ENCODE assay signal across 8 mouse cellular contexts in genomic region chr19:6987061-6987903, GRCm38 (mm10). TPM values are rescaled to one million over a fixed set of nuclear protein-coding genes. Genes with fewer than 3 reads are reported as not detected.
DNase-seq lines count a peak whose midpoint lies in the region; ATAC-seq lines count a peak whose summit lies in the region.

TSS of gene Vegfb (minus strand) at chr19:6987651.

- ATAC-seq in common myeloid progenitor, adult 5-6 weeks (replicated peaks; ENCODE audit: low read depth, poor library complexity, severe bottlenecking), result peak; percentile 27
- peak; percentile 56 for ATAC-seq in inflammation-experienced regulatory T-cells, adult 6 months
- peak; percentile 27; the same call in 1 of the 2 replicates for ATAC-seq in limb, embryonic 12.5 days (ENCODE audit: insufficient number of reproducible peaks, insufficient read depth, low FRiP score, low TSS enrichment, low read depth)
- ATAC-seq in midbrain, embryonic 11.5 days (ENCODE audit: low FRiP score), result peak; percentile 61
- peak; percentile 50 for ATAC-seq in stomach, embryonic 14.5 days (ENCODE audit: insufficient number of reproducible peaks, insufficient read depth, low FRiP score, low read depth)

- no peaks in the 10 kb centered on the region for H3K9me3 ChIP-seq in limb, embryonic 12.5 days
- H3K9me3 ChIP-seq in midbrain, embryonic 11.5 days (ENCODE audit: control insufficient read depth, low read length), result no peaks in the 10 kb centered on the region
- no peaks in the 10 kb centered on the region for H3K9me3 ChIP-seq in stomach, embryonic 14.5 days (ENCODE audit: control insufficient read depth, low read depth, low read length)

- H3K4me2 ChIP-seq in limb, embryonic 12.5 days, result peak within 1 kb of the TSS; percentile 91
- peak within 1 kb of the TSS; percentile 77 for H3K4me2 ChIP-seq in midbrain, embryonic 11.5 days
- peak within 1 kb of the TSS; percentile 89 for H3K4me2 ChIP-seq in stomach, embryonic 14.5 days (replicated peaks; ENCODE audit: low read depth, low read length)

- H3K27ac ChIP-seq in limb, embryonic 12.5 days, result peak within 1 kb of the TSS; percentile 89
- H3K27ac ChIP-seq in midbrain, embryonic 11.5 days (ENCODE audit: low read depth, low read length), result peak within 1 kb of the TSS; percentile 26; the same call in 1 of the 2 replicates
- H3K27ac ChIP-seq in stomach, embryonic 14.5 days (ENCODE audit: low read length), result peak within 1 kb of the TSS; percentile 72; the same call in 1 of the 2 replicates

- peaks cover 35% of the 10 kb centered on the region for H3K36me3 ChIP-seq in limb, embryonic 12.5 days
- peaks cover 2% of the 10 kb centered on the region; the same call in 1 of the 2 replicates for H3K36me3 ChIP-seq in midbrain, embryonic 11.5 days (ENCODE audit: control insufficient read depth, insufficient read depth, low read length)
- H3K36me3 ChIP-seq in stomach, embryonic 14.5 days (ENCODE audit: control insufficient read depth, insufficient read depth, low read length), result peaks cover 20% of the 10 kb centered on the region; the same call in 1 of the 2 replicates

- under 1% methylated on average over 64 of the region's 85 CpGs for WGBS in limb, embryonic 12.5 days
- under 1% methylated on average over 68 of the region's 85 CpGs for WGBS in midbrain, embryonic 11.5 days
- under 1% methylated on average over 78 of the region's 85 CpGs for WGBS in stomach, embryonic 14.5 days

- peak within 1 kb of the TSS; percentile 96 for H3K9ac ChIP-seq in limb, embryonic 12.5 days (replicated peaks)
- peak within 1 kb of the TSS; percentile 72 for H3K9ac ChIP-seq in midbrain, embryonic 11.5 days (ENCODE audit: low read length)
- H3K9ac ChIP-seq in stomach, embryonic 14.5 days (replicated peaks; ENCODE audit: low read depth, low read length), result peak within 1 kb of the TSS; percentile 87

- no peak for DNase-seq in layer of hippocampus, adult 18-20 months (ENCODE audit: low spot score in 2 of 2)
- DNase-seq in layer of hippocampus, adult 11-12 months (ENCODE audit: low spot score), result no peak
- DNase-seq in gastrocnemius, postnatal 25 days, result peak; percentile 77
- DNase-seq in midbrain, embryonic 11.5 days (ENCODE audit: low spot score, missing footprints), result peak; percentile 94

- H3K4me3 ChIP-seq in limb, embryonic 12.5 days (replicated peaks), result peak within 1 kb of the TSS; percentile 95
- peak within 1 kb of the TSS; percentile 55 for H3K4me3 ChIP-seq in midbrain, embryonic 11.5 days (ENCODE audit: low read depth, low read length)
- peak within 1 kb of the TSS; percentile 80 for H3K4me3 ChIP-seq in stomach, embryonic 14.5 days (ENCODE audit: low read depth, low read length)

- no peaks in the 10 kb centered on the region for H3K27me3 ChIP-seq in limb, embryonic 12.5 days
- H3K27me3 ChIP-seq in midbrain, embryonic 11.5 days (ENCODE audit: control insufficient read depth, insufficient read depth, low read length), result no peaks in the 10 kb centered on the region
- H3K27me3 ChIP-seq in stomach, embryonic 14.5 days (ENCODE audit: control insufficient read depth, insufficient read depth, low read length), result no peaks in the 10 kb centered on the region

- peaks cover 27% of the 10 kb centered on the region for H3K4me1 ChIP-seq in limb, embryonic 12.5 days (replicated peaks)
- H3K4me1 ChIP-seq in midbrain, embryonic 11.5 days (ENCODE audit: control insufficient read depth, insufficient read depth, low read length), result peaks cover 18% of the 10 kb centered on the region
- peaks cover 18% of the 10 kb centered on the region for H3K4me1 ChIP-seq in stomach, embryonic 14.5 days (ENCODE audit: control insufficient read depth, insufficient read depth, low read length)

RNA-seq across cellular contexts. Expression of gene Vegfb, which starts in this region (rescaled TPM):
- 10 to 100 TPM; 95.2 to 95.4 TPM for total RNA-seq in layer of hippocampus, adult 18-20 months (2021)
- total RNA-seq in common myeloid progenitor, adult 5-6 weeks (2017), result 6.0 and 16.6 TPM in 2 replicates
- 100 to 1,000 TPM; 143 to 156 TPM for total RNA-seq in gastrocnemius, postnatal 25 days (2021)
- polyA plus RNA-seq in inflammation-experienced regulatory T-cells, adult 6 months (2017; shearing (Covaris generic)), result 1 to 10 TPM; 2.5 to 3.6 (median 3.5) TPM
- polyA plus RNA-seq in limb, embryonic 12.5 days (2016; fragmentation: Nextera tagmentation; extraction: Ambion mirVana), result 53.8 and 55.2 TPM in 2 replicates
- 21.9 and 25.4 TPM in 2 replicates for polyA plus RNA-seq in midbrain, embryonic 11.5 days (2014; fragmentation: Nextera tagmentation; extraction: Ambion mirVana)
- polyA plus RNA-seq in stomach, embryonic 14.5 days (2014; fragmentation: Nextera tagmentation; extraction: Ambion mirVana), result 38.5 and 44.7 TPM in 2 replicates

Comparison
In these comparisons a context has a peak if more than half of its experiments do, and no peak if none do; other contexts are left out.
1. DNase-seq: peak in gastrocnemius, postnatal 25 days (single experiment) and midbrain, embryonic 11.5 days (single experiment); none in layer of hippocampus, adult 18-20 months (0 of 2) and layer of hippocampus, adult 11-12 months (single experiment).
2. H3K27ac ChIP-seq: peak in every context shown above with its lines; median percentile 89 in limb, embryonic 12.5 days; 72 in stomach, embryonic 14.5 days; 26 in midbrain, embryonic 11.5 days.
3. Peak in every context shown above with its lines, with median percentiles within 50 percentile points of each other: ATAC-seq, H3K4me2 ChIP-seq, H3K4me3 ChIP-seq and H3K9ac ChIP-seq.